Mouse (Mus musculus) cerebellum, adult 2 months (tissue): ENCODE measurements around the gene Bmp2k.

Experiments
- CTCF ChIP-seq: fragments of 200-500 bp; IDR thresholded peaks from 2 replicates; pipeline ENCODE4 v1.5.1; 2011; ENCODE audit warnings: low read depth, mild to moderate bottlenecking, control low read depth, low read length, moderate library complexity, borderline replicate concordance; ENCODE audit not compliant: insufficient read depth
- POLR2A ChIP-seq: fragments of 200-500 bp; IDR thresholded peaks from 2 replicates; pipeline ENCODE4 v1.6.1; 2011; ENCODE audit warnings: low read length, control low read depth, borderline replicate concordance; ENCODE audit not compliant: insufficient read depth

GRCm38 (mm10) chr5:97045260-97045659 lies 47.8 kb downstream of the Bmp2k start:
- no peak for TF ChIP-seq POLR2A
- no peak for TF ChIP-seq CTCF
